Mouse (Mus musculus): ENCODE results near the gene Pm20d2. TPM values are rescaled to one million over a fixed set of nuclear protein-coding genes. Genes with fewer than 3 reads are reported as not detected.

The Pm20d2 gene
- 3.9 TPM for polyA plus RNA-seq (2015; fragmentation: Illumina TruSeq; extraction: RNeasy Lipid Tissue Mini Kit (QIAGEN cat#74804); ENCODE audit: low read depth, low replicate concordance)

DNA sequence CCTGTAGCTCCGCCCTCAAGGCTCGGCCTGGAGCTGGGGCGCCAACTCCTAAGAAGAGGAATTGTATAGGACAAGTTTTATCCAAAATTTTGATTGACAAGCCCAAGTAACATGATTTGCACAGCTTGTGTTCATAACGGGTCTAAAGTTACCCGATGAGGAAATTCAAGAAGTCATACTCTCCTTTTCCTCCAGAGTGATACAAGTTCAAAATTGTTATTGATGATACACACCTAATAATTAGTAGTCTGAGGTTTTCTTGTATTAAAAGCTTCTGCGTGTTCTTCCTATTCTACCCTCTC, at the start of gene Pm20d2:
Gene Pm20d2, minus strand, starts transcription at position 3 of the 302 bp plus-strand sequence.

DNA sequence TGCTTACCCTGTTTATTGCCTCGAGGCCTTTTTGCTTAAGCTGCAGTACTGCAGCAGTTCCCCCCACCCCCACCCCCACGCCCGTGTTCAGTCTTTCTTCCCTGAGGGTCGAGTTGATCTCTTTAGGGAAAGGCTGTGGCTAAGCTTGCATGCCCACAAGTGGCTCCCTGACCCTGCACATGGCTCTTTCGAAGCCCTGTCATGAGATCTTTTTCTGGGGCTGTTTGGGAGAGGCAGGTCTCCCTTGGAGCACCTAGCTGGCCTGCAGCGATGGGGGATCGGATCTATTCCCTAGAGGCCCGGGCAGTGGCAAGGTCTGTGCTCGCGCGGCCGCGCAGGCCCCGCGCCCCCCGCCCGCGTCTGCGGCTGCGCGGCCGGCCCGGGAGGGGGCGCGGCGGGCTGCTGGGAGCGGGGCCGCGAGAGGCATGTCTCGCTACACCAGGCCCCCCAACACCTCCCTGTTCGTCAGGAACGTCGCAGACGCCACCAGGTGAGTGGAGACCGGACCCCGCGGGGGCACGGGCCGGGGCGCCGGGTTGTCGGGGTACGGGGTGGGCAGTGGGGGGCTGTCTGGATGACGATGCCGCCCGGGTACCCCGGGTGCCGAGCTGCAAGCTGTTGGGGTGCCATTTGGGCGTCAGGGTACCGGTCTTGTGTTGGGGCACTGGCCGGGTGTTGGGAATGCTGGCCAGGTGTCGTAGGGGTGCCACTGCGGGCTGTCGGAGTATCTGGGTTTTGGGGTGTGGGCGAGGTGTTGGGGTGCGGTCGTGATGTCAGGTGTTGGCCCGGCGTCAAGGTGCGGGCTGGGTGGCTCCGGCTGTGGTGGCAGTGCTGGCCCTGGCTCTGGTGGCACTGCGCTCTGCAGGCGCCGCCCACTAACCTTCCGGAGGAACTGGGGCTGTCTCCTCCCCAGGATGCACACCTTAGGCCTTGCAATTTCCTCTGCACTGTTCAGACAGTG, 19.6 kb upstream of the Pm20d2 start, which contains the start of gene Srsf12:
Gene Srsf12, plus strand, starts transcription at position 111 of the 961 bp plus-strand sequence.

DNA sequence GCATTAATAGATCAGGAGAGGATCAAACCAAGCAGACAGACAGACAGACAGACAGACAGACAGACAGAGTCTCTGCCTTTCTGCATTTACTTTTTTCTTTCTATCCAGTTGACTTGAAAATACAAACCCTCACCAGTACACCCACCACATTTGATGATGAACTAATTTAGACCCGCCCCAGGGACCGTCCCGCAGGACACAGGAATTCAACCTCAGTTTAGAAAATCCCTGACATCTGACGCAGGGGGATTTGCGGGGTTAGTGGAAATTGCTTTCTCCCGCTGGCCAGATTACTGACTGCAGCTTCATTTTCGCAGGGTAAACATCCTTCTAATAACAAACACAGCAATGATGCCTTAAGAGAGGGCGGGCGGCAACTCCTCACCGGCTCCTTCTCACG, 57.3 kb downstream of the Pm20d2 start, which contains the start of gene Gabrr1:
Gene Gabrr1, plus strand, starts transcription at position 301 of the 400 bp plus-strand sequence.

Other genes with a start within 250 kb of the Pm20d2 start
- gene Ankrd6, start 238.9 kb downstream of the Pm20d2 start, polyA plus RNA-seq (2015; fragmentation: Illumina TruSeq; extraction: RNeasy Lipid Tissue Mini Kit (QIAGEN cat#74804); ENCODE audit: low read depth, low replicate concordance), result 26.4 TPM
- gene Rragd, start 206.7 kb downstream of the Pm20d2 start, polyA plus RNA-seq (2015; fragmentation: Illumina TruSeq; extraction: RNeasy Lipid Tissue Mini Kit (QIAGEN cat#74804); ENCODE audit: low read depth, low replicate concordance), result 67.9 TPM
- gene Ube2j1, start 158.3 kb downstream of the Pm20d2 start, polyA plus RNA-seq (2015; fragmentation: Illumina TruSeq; extraction: RNeasy Lipid Tissue Mini Kit (QIAGEN cat#74804); ENCODE audit: low read depth, low replicate concordance), result 82.0 TPM
- 1.3 TPM for gene Gabrr2, start 126.7 kb downstream of the Pm20d2 start, polyA plus RNA-seq (2015; fragmentation: Illumina TruSeq; extraction: RNeasy Lipid Tissue Mini Kit (QIAGEN cat#74804); ENCODE audit: low read depth, low replicate concordance)
- 0.25 TPM for gene Gabrr1, start 57.2 kb downstream of the Pm20d2 start, polyA plus RNA-seq (2015; fragmentation: Illumina TruSeq; extraction: RNeasy Lipid Tissue Mini Kit (QIAGEN cat#74804); ENCODE audit: low read depth, low replicate concordance)
- 22.6 TPM for gene Srsf12, start 19.3 kb upstream of the Pm20d2 start, polyA plus RNA-seq (2015; fragmentation: Illumina TruSeq; extraction: RNeasy Lipid Tissue Mini Kit (QIAGEN cat#74804); ENCODE audit: low read depth, low replicate concordance)
- gene Pnrc1, start 100.4 kb upstream of the Pm20d2 start, polyA plus RNA-seq (2015; fragmentation: Illumina TruSeq; extraction: RNeasy Lipid Tissue Mini Kit (QIAGEN cat#74804); ENCODE audit: low read depth, low replicate concordance), result 43.4 TPM
- gene Rngtt, start 120.6 kb upstream of the Pm20d2 start, polyA plus RNA-seq (2015; fragmentation: Illumina TruSeq; extraction: RNeasy Lipid Tissue Mini Kit (QIAGEN cat#74804); ENCODE audit: low read depth, low replicate concordance), result 18.6 TPM